Mouse (Mus musculus): ENCODE results near the gene Unc45b.

DNA sequence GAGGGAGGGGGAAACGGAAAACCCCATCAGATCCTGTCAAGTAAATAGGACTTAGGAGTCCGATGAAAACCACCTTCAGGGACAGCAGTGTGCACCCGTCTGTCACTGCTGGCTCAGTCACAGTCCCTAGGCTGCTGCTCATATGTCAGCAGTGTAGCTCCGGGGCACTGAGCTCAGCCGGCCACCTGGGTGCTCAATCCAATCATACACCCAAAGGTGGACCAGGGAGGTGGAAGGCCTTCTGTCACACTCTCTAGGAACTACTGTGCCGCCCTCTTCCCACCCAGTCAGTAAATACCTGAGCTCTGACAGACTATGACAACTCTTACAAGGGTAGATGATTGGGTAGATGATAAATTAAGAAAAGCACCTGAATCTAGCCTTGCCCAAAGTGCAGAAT is 49.6 kb upstream of the Unc45b start:
- TF ChIP-seq CTCF (conservative IDR thresholded peaks at IDR 0.05 in 1 of 2, IDR thresholded peaks at IDR 0.05 in 1 of 2; ENCODE audit: low read depth in 2 of 2, low read length in 2 of 2) (no peak), JUN (IDR thresholded peaks at IDR 0.05; ENCODE audit: insufficient read depth, low read depth, low read length) (no peak), USF1 (IDR thresholded peaks at IDR 0.05; ENCODE audit: low read depth, low read length) (no peak), CHD2 (IDR thresholded peaks at IDR 0.05; ENCODE audit: low read length) (no peak), ZNF384 (IDR thresholded peaks at IDR 0.05; ENCODE audit: low read depth, low read length) (no peak), E2F4 (IDR thresholded peaks at IDR 0.05; ENCODE audit: insufficient replicate concordance, low read depth, low read length) (no peak), SIN3A (IDR thresholded peaks at IDR 0.05; ENCODE audit: low read length) (no peak), POLR2A (IDR thresholded peaks at IDR 0.05; ENCODE audit: low read depth, low read length) (no peak), MEF2A (IDR thresholded peaks at IDR 0.05; ENCODE audit: borderline replicate concordance, low read depth, low read length) (no peak), EP300 (IDR thresholded peaks at IDR 0.05; ENCODE audit: low read length) (no peak)
